Mouse (Mus musculus): Measurements from ENCODE around the gene Tent4b. TPM values are rescaled to one million over a fixed set of nuclear protein-coding genes. Genes with fewer than 3 reads are reported as not detected.

The Tent4b gene
- polyA plus RNA-seq, 1 experiment from 2014 or later = 4.6 TPM

DNA sequence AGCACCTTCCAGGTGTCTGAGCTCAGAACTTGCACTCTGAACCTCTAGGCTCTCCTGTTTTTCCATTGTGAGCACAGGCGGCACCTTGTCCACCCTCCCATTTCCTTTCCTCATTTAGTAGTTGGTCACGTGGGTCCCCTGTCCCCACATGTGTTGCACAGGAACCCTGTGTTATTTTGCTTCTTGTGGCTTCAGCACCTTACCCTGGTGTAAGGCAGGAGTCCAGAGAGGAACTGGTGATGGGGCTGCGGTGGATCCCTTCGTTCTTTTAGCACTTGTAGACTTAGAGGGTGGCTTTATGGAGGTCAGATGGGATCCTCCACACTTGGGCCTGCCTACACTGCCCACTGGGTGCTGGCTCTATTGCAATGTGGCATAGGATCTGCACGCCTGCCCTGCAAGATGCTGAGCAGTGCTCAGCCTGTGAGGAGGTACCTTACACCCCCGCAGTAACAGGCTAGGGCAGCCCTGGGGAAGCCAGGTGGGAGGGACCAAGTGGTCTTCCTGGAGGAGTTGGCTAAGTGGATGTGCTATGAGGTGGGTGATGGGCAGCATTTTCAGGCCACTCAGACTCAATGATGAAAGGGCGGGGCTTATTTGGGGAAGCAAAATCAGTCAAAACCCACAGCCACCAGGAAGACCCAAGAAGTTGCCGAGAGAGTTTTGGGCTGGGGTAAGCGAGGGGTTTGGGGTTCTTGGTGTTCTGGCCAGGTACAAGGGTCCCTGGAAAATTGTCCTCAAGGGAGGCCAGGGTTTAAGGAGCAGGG, 94.8 kb downstream of the Tent4b start:
- peaks cover 47% of the 10 kb centered on the region for H3K4me1 ChIP-seq (ENCODE audit: insufficient read depth)
- H3K36me3 ChIP-seq (replicated peaks; ENCODE audit: insufficient read depth, low read length) = peaks cover 4% of the 10 kb centered on the region; the same call in 1 of the 2 replicates
- ATAC-seq = peak; percentile 13; the same call in 1 of the 2 replicates
- H3K27me3 ChIP-seq (ENCODE audit: insufficient read depth, low read length) = no peaks in the 10 kb centered on the region
- peak overlapping the region; percentile 34 for H3K4me3 ChIP-seq (ENCODE audit: low read depth, low read length)
- TF ChIP-seq CTCF (IDR thresholded peaks at IDR 0.05; ENCODE audit: low read depth) (no peak), EP300 (IDR thresholded peaks at IDR 0.05; ENCODE audit: low read depth) (no peak)
- H3K4me2 ChIP-seq (ENCODE audit: low read depth, low read length) = peak overlapping the region; percentile 44
- DNase-seq = no peak
- H3K9ac ChIP-seq (replicated peaks) = 0 out of 2 replicates have a peak overlapping the region, but pooled peaks have one; percentile 1
- peak overlapping the region; percentile 44 for H3K27ac ChIP-seq (ENCODE audit: low read depth)
- WGBS (ENCODE audit: insufficient replicate concordance) = 30% methylated on average over 9 of the region's 9 CpGs
- no peaks in the 10 kb centered on the region for H3K9me3 ChIP-seq (ENCODE audit: low read length)

DNA sequence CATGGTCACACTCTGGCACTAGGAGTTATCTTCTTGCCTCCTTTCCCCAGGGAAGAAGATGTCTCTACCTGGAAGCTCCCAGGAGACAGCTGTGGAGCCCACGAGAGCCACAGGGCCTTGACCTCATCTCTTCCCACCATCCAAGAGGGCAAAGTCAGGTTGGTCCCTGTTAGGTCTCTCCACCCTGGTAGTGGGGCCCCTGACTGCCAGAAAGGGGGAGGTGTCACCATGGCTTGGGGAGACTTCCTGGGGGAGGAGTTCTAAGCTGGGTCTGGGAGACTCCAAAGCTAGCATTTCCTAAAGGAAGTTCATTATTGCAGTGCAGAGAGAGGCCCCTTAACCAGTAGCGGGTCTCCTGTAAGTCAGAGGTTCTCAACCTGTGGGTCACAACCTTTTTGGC, 96.0 kb downstream of the Tent4b start:
- peak overlapping the region; percentile 1; the same call in 1 of the 2 replicates for H3K9ac ChIP-seq (replicated peaks)
- DNase-seq = no peak
- peak overlapping the region; percentile 41; the same call in 1 of the 2 replicates for H3K27ac ChIP-seq (ENCODE audit: low read depth)

DNA sequence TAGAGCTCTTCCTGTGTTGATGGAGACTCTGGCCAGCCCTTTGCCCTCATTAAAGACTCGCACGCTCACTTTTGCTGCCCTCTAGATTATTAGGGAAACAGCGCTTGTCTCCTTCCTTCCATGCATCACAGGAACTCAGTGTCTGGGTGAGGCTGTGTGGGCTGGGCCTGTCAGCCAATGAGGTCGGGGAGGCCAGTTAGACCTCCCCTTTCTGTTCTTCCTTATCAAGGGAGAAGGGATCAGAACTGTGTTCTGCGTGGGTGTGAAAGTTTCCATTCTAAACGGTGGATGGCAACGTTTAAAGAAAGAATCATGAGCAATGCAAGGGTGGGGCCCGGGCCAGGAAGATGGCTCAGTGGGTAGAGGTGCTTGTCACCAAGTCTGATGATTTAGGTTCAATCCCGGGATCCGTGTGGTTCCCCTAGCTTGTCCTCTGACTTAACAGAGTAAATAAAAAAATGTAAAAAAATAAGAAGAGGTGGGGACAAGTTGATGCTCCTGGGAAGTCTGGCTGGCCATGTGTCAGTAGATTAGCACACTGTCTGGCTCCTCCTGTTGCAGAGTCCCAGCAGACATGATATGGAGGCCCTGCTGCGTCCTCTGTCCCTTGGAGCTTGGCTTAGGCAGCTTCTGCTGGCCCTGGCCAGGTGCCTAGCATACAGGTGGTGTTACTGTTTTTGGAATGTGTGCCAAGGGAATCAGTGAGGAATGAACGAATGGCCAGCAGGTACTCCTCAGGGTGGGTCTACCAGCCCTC, 99.1 kb downstream of the Tent4b start:
- TF ChIP-seq EP300 (IDR thresholded peaks at IDR 0.05; ENCODE audit: low read depth) (no peak; the same call in 1 of the 2 replicates), CTCF (IDR thresholded peaks at IDR 0.05; ENCODE audit: low read depth) (peak; percentile 25; the same call in 1 of the 2 replicates)
- ATAC-seq (peak; percentile 68), DNase-seq (peak; percentile 56)
- no peak overlapping the region; the same call in 1 of the 2 replicates for H3K9ac ChIP-seq (replicated peaks)
- no peak overlapping the region for H3K4me3 ChIP-seq (ENCODE audit: low read depth, low read length)
- no peaks in the 10 kb centered on the region for H3K27me3 ChIP-seq (ENCODE audit: insufficient read depth, low read length)
- no peaks in the 10 kb centered on the region for H3K9me3 ChIP-seq (ENCODE audit: low read length)
- peaks cover 61% of the 10 kb centered on the region for H3K4me1 ChIP-seq (ENCODE audit: insufficient read depth)
- WGBS (ENCODE audit: insufficient replicate concordance) = 22% methylated on average over 12 of the region's 12 CpGs
- peak overlapping the region; percentile 54 for H3K4me2 ChIP-seq (ENCODE audit: low read depth, low read length)
- peak overlapping the region; percentile 90 for H3K27ac ChIP-seq (ENCODE audit: low read depth)
- peaks cover 7% of the 10 kb centered on the region; the same call in 1 of the 2 replicates for H3K36me3 ChIP-seq (replicated peaks; ENCODE audit: insufficient read depth, low read length)

More for the DNA sequence above, 96.0 kb downstream of the Tent4b start:
- no peak for ATAC-seq
- TF ChIP-seq EP300 (IDR thresholded peaks at IDR 0.05; ENCODE audit: low read depth) (no peak), CTCF (IDR thresholded peaks at IDR 0.05; ENCODE audit: low read depth) (no peak)
- Histone ChIP-seq H3K4me2 (ENCODE audit: low read depth, low read length) (peak overlapping the region; percentile 44), H3K4me3 (ENCODE audit: low read depth, low read length) (peak overlapping the region; percentile 34), H3K36me3 (replicated peaks; ENCODE audit: insufficient read depth, low read length) (peaks cover 7% of the 10 kb centered on the region; the same call in 1 of the 2 replicates), H3K9me3 (ENCODE audit: low read length) (no peaks in the 10 kb centered on the region), H3K4me1 (ENCODE audit: insufficient read depth) (peaks cover 52% of the 10 kb centered on the region), H3K27me3 (ENCODE audit: insufficient read depth, low read length) (no peaks in the 10 kb centered on the region)
- WGBS (ENCODE audit: insufficient replicate concordance) = 56% methylated on average over 2 of the region's 2 CpGs

DNA sequence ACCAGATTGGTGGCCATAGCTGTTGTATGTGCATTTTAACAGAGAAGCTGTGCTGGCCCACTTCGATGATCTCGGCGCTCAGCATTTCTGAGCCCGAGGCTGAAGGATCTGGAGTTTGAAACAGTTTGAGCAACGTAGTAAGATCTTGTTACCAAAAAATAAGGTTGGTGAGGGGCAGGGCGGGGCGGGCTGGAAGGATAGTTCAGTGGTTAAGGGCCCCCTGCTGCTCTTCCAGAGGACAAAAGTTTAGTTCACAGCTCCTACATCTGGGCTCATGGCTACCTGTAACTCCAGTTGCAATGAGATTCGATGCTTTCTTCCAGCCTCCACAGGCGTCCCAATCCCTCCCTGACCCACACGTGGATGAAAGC, 99.7 kb downstream of the Tent4b start:
- Histone ChIP-seq H3K4me1 (ENCODE audit: insufficient read depth) (peaks cover 55% of the 10 kb centered on the region), H3K4me2 (ENCODE audit: low read depth, low read length) (peak overlapping the region; percentile 54), H3K27ac (ENCODE audit: low read depth) (peak overlapping the region; percentile 90), H3K4me3 (ENCODE audit: low read depth, low read length) (no peak overlapping the region), H3K36me3 (replicated peaks; ENCODE audit: insufficient read depth, low read length) (peaks cover 7% of the 10 kb centered on the region; the same call in 1 of the 2 replicates), H3K9me3 (ENCODE audit: low read length) (no peaks in the 10 kb centered on the region), H3K27me3 (ENCODE audit: insufficient read depth, low read length) (no peaks in the 10 kb centered on the region), H3K9ac (replicated peaks) (no peak overlapping the region; the same call in 1 of the 2 replicates)
- 74% methylated on average over 10 of the region's 10 CpGs for WGBS (ENCODE audit: insufficient replicate concordance)
- DNase-seq (no peak), ATAC-seq (no peak)
- no peak for TF ChIP-seq EP300 (IDR thresholded peaks at IDR 0.05; ENCODE audit: low read depth)
- no peak for TF ChIP-seq CTCF (IDR thresholded peaks at IDR 0.05; ENCODE audit: low read depth)

DNA sequence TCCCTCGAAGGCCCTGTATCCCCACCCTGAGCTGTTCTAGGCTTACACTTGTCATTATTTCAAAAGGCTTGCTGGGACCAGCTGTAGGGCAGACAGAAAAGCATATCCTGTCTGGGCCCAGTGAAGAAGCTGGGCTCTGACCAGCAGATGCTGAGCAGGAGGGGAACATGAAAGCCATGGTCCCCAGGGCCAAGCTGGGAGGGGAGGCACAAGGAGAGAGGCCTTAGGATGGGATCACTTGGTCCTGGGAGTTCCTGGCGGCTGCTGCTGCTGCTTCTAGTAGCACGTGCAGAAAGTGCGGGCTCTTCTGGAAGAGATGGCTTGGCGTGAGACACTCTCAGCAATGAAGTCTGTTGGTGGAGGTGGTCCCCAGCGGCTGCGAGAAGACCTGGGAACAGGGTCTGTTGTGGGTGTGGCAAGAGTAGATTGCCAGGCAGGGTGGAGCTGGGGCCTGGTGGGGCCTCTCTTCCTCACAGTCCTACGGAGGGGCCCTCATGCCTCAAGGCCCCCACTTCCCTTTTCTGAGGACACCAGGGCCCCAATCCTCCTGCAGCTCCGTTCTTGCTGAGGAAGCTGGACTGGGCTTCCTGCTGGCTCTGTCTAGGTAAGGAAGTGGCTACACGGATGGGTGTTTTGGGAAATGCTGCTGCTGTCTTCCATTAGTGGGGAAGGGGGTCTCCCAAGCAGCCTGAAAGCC, 101.0 kb downstream of the Tent4b start:
- TF ChIP-seq CTCF (IDR thresholded peaks at IDR 0.05; ENCODE audit: low read depth) (no peak), EP300 (IDR thresholded peaks at IDR 0.05; ENCODE audit: low read depth) (peak; percentile 45; the same call in 1 of the 2 replicates)
- Histone ChIP-seq H3K4me2 (ENCODE audit: low read depth, low read length) (peak overlapping the region; percentile 56), H3K27ac (ENCODE audit: low read depth) (peak overlapping the region; percentile 90), H3K9ac (replicated peaks) (peak overlapping the region; percentile 31), H3K4me3 (ENCODE audit: low read depth, low read length) (peak overlapping the region; percentile 39), H3K9me3 (ENCODE audit: low read length) (no peaks in the 10 kb centered on the region), H3K36me3 (replicated peaks; ENCODE audit: insufficient read depth, low read length) (peaks cover 7% of the 10 kb centered on the region; the same call in 1 of the 2 replicates), H3K27me3 (ENCODE audit: insufficient read depth, low read length) (no peaks in the 10 kb centered on the region), H3K4me1 (ENCODE audit: insufficient read depth) (peaks cover 52% of the 10 kb centered on the region)
- 20% methylated on average over 10 of the region's 10 CpGs for WGBS (ENCODE audit: insufficient replicate concordance)
- DNase-seq (peak; percentile 69), ATAC-seq (peak; percentile 81)

All from liver, postnatal 0 days (tissue).